8 mouse cellular contexts compared by ENCODE assay signal in genomic region chr17:27203358-27204074, GRCm38 (mm10). TPM values are rescaled to one million over a fixed set of nuclear protein-coding genes. Genes with fewer than 3 reads are reported as not detected.
DNase-seq lines count a peak whose midpoint lies in the region; ATAC-seq lines count a peak whose summit lies in the region.

No protein-coding gene starts in this region.

- peaks cover 37% of the 10 kb centered on the region for H3K36me3 ChIP-seq in forebrain, embryonic 14.5 days (ENCODE audit: control insufficient read depth, insufficient read depth, low read length)
- peaks cover 8% of the 10 kb centered on the region; the same call in 1 of the 2 replicates for H3K36me3 ChIP-seq in intestine, embryonic 16.5 days (ENCODE audit: control insufficient read depth, insufficient read depth, low read length)
- H3K36me3 ChIP-seq in stomach, embryonic 16.5 days (ENCODE audit: control insufficient read depth, insufficient read depth, low read length) = peaks cover 8% of the 10 kb centered on the region

- ATAC-seq in forebrain, embryonic 14.5 days = peak; percentile 65
- peak; percentile 58 for ATAC-seq in intestine, embryonic 16.5 days
- ATAC-seq in stomach, embryonic 16.5 days (ENCODE audit: insufficient read depth, low FRiP score) = peak; percentile 58

- no peaks in the 10 kb centered on the region for H3K9me3 ChIP-seq in forebrain, embryonic 14.5 days (replicated peaks; ENCODE audit: control insufficient read depth, low read length)
- H3K9me3 ChIP-seq in intestine, embryonic 16.5 days (ENCODE audit: control insufficient read depth, low read length) = no peaks in the 10 kb centered on the region
- no peaks in the 10 kb centered on the region for H3K9me3 ChIP-seq in stomach, embryonic 16.5 days (replicated peaks; ENCODE audit: control insufficient read depth, low read length)

- peaks cover 8% of the 10 kb centered on the region; the same call in 1 of the 2 replicates for H3K4me1 ChIP-seq in forebrain, embryonic 14.5 days (ENCODE audit: control insufficient read depth, insufficient read depth, low read length)
- H3K4me1 ChIP-seq in intestine, embryonic 16.5 days (ENCODE audit: control insufficient read depth, insufficient read depth, low read length) = peaks cover 31% of the 10 kb centered on the region
- peaks cover 14% of the 10 kb centered on the region for H3K4me1 ChIP-seq in stomach, embryonic 16.5 days (ENCODE audit: control insufficient read depth, insufficient read depth, low read length)

- H3K4me3 ChIP-seq in forebrain, embryonic 14.5 days (ENCODE audit: low read depth, low read length) = peak overlapping the region; percentile 87
- H3K4me3 ChIP-seq in intestine, embryonic 16.5 days (ENCODE audit: low read length) = peak overlapping the region; percentile 94
- peak overlapping the region; percentile 81 for H3K4me3 ChIP-seq in stomach, embryonic 16.5 days (replicated peaks; ENCODE audit: low read length)

- H3K27ac ChIP-seq in forebrain, embryonic 14.5 days (ENCODE audit: low read depth, low read length) = peak overlapping the region; percentile 96
- H3K27ac ChIP-seq in intestine, embryonic 16.5 days (ENCODE audit: low read length) = peak overlapping the region; percentile 96
- peak overlapping the region; percentile 92 for H3K27ac ChIP-seq in stomach, embryonic 16.5 days (ENCODE audit: low read length)

- no peaks in the 10 kb centered on the region for H3K27me3 ChIP-seq in forebrain, embryonic 14.5 days (replicated peaks; ENCODE audit: control insufficient read depth, insufficient read depth, low read length)
- no peaks in the 10 kb centered on the region for H3K27me3 ChIP-seq in intestine, embryonic 16.5 days (replicated peaks; ENCODE audit: control insufficient read depth, insufficient read depth, low read length)
- H3K27me3 ChIP-seq in stomach, embryonic 16.5 days (ENCODE audit: control insufficient read depth, insufficient read depth, low read length) = no peaks in the 10 kb centered on the region

- peak overlapping the region; percentile 98 for H3K9ac ChIP-seq in forebrain, embryonic 14.5 days (ENCODE audit: low read length)
- H3K9ac ChIP-seq in intestine, embryonic 16.5 days (ENCODE audit: low read depth, low read length) = peak overlapping the region; percentile 95
- peak overlapping the region; percentile 99 for H3K9ac ChIP-seq in stomach, embryonic 16.5 days (ENCODE audit: low read length)

- H3K4me2 ChIP-seq in forebrain, embryonic 14.5 days (ENCODE audit: low read length) = peak overlapping the region; percentile 88
- H3K4me2 ChIP-seq in intestine, embryonic 16.5 days (ENCODE audit: low read depth, low read length) = peak overlapping the region; percentile 93
- peak overlapping the region; percentile 77 for H3K4me2 ChIP-seq in stomach, embryonic 16.5 days (ENCODE audit: low read depth, low read length)

- DNase-seq in retina, embryonic 14.5 days (ENCODE audit: low spot score) = peak; percentile 42
- DNase-seq in retina, postnatal 1 day = no peak
- DNase-seq in c-Kit-positive CD71-positive TER-119-negative erythroid progenitor cells, embryonic 14.5 days (ENCODE audit: low read depth) = peak; percentile 30
- DNase-seq in forebrain, embryonic 14.5 days (ENCODE audit: low spot score) = no peak
- peak; percentile 7 for DNase-seq in lung, postnatal 36 days
- no peak for DNase-seq in layer of hippocampus, adult 8-10 months (ENCODE audit: low spot score in 2 of 2)

- under 1% methylated on average over 70 of the region's 74 CpGs for WGBS in forebrain, embryonic 14.5 days
- WGBS in intestine, embryonic 16.5 days = under 1% methylated on average over 54 of the region's 74 CpGs
- under 1% methylated on average over 57 of the region's 74 CpGs for WGBS in stomach, embryonic 16.5 days

RNA-seq across cellular contexts. Expression of gene Lemd2, which starts 0.8 kb away (rescaled TPM):
- polyA plus RNA-seq in forebrain, embryonic 14.5 days (2014; fragmentation: Nextera tagmentation; extraction: Ambion mirVana) = 11.3 and 14.8 TPM in 2 replicates
- 4.9 and 5.4 TPM in 2 replicates for polyA plus RNA-seq in intestine, embryonic 16.5 days (2015; fragmentation: Nextera tagmentation; extraction: Ambion mirVana)
- polyA plus RNA-seq in stomach, embryonic 16.5 days (2015; fragmentation: Nextera tagmentation; extraction: Ambion mirVana) = 8.2 and 9.5 TPM in 2 replicates
- total RNA-seq in layer of hippocampus, adult 8-10 months (2022) = 10 to 100 TPM; 41.9 to 48.4 (median 43.0) TPM

RNA-seq across cellular contexts. Expression of gene Ip6k3, which starts 35.9 kb away (rescaled TPM):
- polyA plus RNA-seq in forebrain, embryonic 14.5 days (2014; fragmentation: Nextera tagmentation; extraction: Ambion mirVana) = 0.21 and 0.28 TPM in 2 replicates
- 0.09 and 0.11 TPM in 2 replicates for polyA plus RNA-seq in intestine, embryonic 16.5 days (2015; fragmentation: Nextera tagmentation; extraction: Ambion mirVana)
- polyA plus RNA-seq in stomach, embryonic 16.5 days (2015; fragmentation: Nextera tagmentation; extraction: Ambion mirVana) = 0.34 and 1.3 TPM in 2 replicates
- 1 to 10 TPM in 2 of 4 experiments, under 1 TPM in 2; 0.27 to 3.7 (median 2.0) TPM for total RNA-seq in layer of hippocampus, adult 8-10 months (2022)

Comparison
In these comparisons a context has a peak if more than half of its experiments do, and no peak if none do; other contexts are left out.
1. DNase-seq: peak in retina, embryonic 14.5 days (single experiment), c-Kit-positive CD71-positive TER-119-negative erythroid progenitor cells, embryonic 14.5 days (single experiment) and lung, postnatal 36 days (single experiment); none in retina, postnatal 1 day (single experiment), forebrain, embryonic 14.5 days (single experiment) and layer of hippocampus, adult 8-10 months (0 of 2).
2. Peak in every context shown above with its lines, with median percentiles within 50 percentile points of each other: ATAC-seq, H3K27ac ChIP-seq, H3K4me2 ChIP-seq, H3K4me3 ChIP-seq and H3K9ac ChIP-seq.